Mouse (Mus musculus) erythroblast, embryonic 14.5 days (primary cell): Measurements from ENCODE around the gene Aplf. TPM values are rescaled to one million over a fixed set of nuclear protein-coding genes. Genes with fewer than 3 reads are reported as not detected.

ENCODE experiments used
- H3K27me3 ChIP-seq: 2 replicates; pipeline ENCODE4 v1.6.1; 2012; ENCODE audit warnings: inconsistent platforms; ENCODE audit not compliant: control insufficient read depth
- H3K36me3 ChIP-seq: 2 replicates; pipeline ENCODE4 v1.6.1; 2012; ENCODE audit warnings: mild to moderate bottlenecking, inconsistent platforms; ENCODE audit not compliant: control insufficient read depth
- H3K4me1 ChIP-seq: 2 replicates; pipeline ENCODE4 v1.6.1; 2012; ENCODE audit warnings: inconsistent platforms; ENCODE audit not compliant: control insufficient read depth
- H3K4me3 ChIP-seq: replicated peaks from 2 replicates; pipeline ENCODE3; 2012; ENCODE audit warnings: moderate library complexity, mild to moderate bottlenecking, inconsistent platforms
- H3K9me3 ChIP-seq: 2 replicates; pipeline ENCODE4 v1.6.1; 2012; ENCODE audit warnings: low read length, inconsistent platforms, mixed read lengths; ENCODE audit not compliant: control insufficient read depth
- GATA1 ChIP-seq: IDR thresholded peaks from 2 replicates; pipeline ENCODE4 v1.6.1; 2012; ENCODE audit warnings: low read length, inconsistent platforms, mixed read lengths
- TAL1 ChIP-seq: IDR thresholded peaks from 3 replicates; pipeline ENCODE4 v1.6.1; 2012; ENCODE audit warnings: low read length, inconsistent platforms, mixed read lengths
- polyA plus RNA-seq: library from polyadenylated mRNA; stranded (reverse); fragments of >175 nt; gene quantifications from 2 replicates; pipeline ENCODE4 v1.2.3, GENCODE M21; 2012

Gene Aplf
- polyA plus RNA-seq: 1.7 TPM in 2 replicates

DNA sequence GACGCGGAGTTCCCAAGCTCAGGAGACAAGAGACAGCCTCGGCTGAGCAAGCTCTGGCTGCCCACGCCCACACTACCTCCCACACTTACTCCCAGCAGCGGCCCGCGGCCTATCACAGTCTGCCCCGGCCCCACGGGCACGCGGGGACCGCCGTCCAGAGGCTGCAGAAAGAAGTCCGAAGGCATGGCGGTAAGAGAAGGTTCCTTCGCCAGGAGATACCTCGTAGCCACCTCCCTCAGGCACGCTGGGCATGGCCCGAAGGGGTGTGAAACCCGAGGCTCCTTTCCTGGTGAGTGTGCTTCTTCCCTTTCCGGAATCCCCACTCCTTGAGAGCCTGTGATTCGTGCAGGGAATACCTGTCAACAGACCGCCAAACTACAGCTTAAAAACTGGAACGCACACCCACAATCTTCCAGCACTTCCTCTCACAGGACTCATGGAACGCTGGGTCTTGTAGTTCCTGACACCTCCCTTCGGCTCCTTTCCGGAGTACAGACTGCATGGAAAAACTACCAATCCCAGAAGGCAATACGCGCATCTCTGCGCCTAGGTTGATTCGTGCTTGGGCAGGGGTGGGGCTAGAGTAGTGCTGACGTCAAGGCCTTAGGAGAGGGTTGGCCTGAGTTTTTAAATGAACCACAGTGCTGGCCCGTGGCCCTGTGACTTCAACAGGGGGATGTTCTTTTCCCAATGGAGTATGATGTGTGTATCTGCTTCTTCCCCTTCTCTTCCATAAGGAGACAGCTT lies at the start of gene Aplf:
Aplf (minus strand) TSS at position 423 of the 747 bp plus-strand sequence.
- Histone ChIP-seq H3K9me3 (no peaks in the 10 kb centered on the region), H3K27me3 (no peaks in the 10 kb centered on the region), H3K4me1 (peaks cover 88% of the 10 kb centered on the region), H3K36me3 (peaks cover 14% of the 10 kb centered on the region), H3K4me3 (peak within 1 kb of the TSS; percentile 86)
- TF ChIP-seq GATA1: no peak

DNA sequence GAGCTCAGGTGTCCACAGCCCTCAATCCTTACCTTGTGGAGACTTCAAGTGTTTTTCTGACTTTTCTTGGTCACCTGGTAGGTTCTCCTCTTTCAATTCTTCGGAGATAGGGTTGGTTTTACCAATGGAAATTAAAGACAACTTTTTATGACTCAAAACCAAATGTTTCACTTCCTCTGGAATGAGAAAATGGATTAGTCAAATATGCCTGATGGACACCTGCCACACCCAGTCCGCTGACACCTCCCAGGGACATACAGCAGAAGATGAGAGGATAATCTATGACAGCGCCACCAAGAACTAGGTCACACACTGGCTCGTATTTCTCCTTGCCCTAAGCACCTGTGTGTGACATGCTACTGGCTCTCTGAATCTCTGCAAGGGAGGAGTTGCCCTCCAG lies 42.1 kb upstream of the Aplf start:
- Histone ChIP-seq H3K9me3 (no peaks in the 10 kb centered on the region), H3K36me3 (no peaks in the 10 kb centered on the region), H3K4me3 (no peak overlapping the region), H3K4me1 (peaks cover 2% of the 10 kb centered on the region; the same call in 1 of the 2 replicates), H3K27me3 (peaks cover 38% of the 10 kb centered on the region)
- TF ChIP-seq GATA1: no peak
- TF ChIP-seq TAL1: no peak

GRCm38 (mm10) chr6:87712311-87712710 lies 40.3 kb upstream of the Aplf start:
- TF ChIP-seq GATA1 (no peak), TAL1 (no peak)
- H3K27me3 ChIP-seq: peaks cover 43% of the 10 kb centered on the region
- peaks cover 2% of the 10 kb centered on the region; the same call in 1 of the 2 replicates for H3K4me1 ChIP-seq
- H3K4me3 ChIP-seq: no peak overlapping the region
- H3K36me3 ChIP-seq: no peaks in the 10 kb centered on the region
- no peaks in the 10 kb centered on the region for H3K9me3 ChIP-seq

DNA sequence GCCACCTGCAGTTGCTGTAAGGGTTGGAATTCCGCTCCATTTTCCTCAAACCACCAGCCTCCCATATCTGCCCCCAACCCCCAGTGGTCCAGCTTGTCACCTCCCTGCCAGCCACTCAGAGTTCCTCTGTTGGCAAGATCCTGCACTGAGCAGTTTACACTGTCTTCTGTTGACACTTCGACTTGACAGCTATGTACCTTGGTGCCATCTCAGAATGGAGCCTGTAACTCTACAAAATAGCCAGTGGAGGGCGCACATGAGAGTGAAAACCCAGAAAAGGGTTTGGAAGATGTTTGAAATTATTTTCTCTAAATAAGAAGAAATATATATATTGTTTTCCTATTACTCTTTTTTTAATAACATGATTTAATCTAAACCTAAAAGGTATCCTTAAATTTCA lies 34.3 kb upstream of the Aplf start:
- Histone ChIP-seq H3K4me3 (no peak overlapping the region), H3K9me3 (no peaks in the 10 kb centered on the region), H3K4me1 (no peaks in the 10 kb centered on the region), H3K36me3 (no peaks in the 10 kb centered on the region), H3K27me3 (peaks cover 43% of the 10 kb centered on the region)
- TF ChIP-seq TAL1 (no peak), GATA1 (no peak)

GRCm38 (mm10) chr6:87696544-87696943 lies 24.6 kb upstream of the Aplf start:
- TF ChIP-seq TAL1 (no peak), GATA1 (no peak)
- no peaks in the 10 kb centered on the region for H3K36me3 ChIP-seq

GRCm38 (mm10) chr6:87695947-87696346 lies 24.0 kb upstream of the Aplf start:
- peaks cover 4% of the 10 kb centered on the region for H3K9me3 ChIP-seq
- H3K36me3 ChIP-seq: no peaks in the 10 kb centered on the region
- H3K4me3 ChIP-seq: no peak overlapping the region
- peaks cover 18% of the 10 kb centered on the region for H3K27me3 ChIP-seq
- H3K4me1 ChIP-seq: no peaks in the 10 kb centered on the region
- TF ChIP-seq GATA1 (no peak), TAL1 (no peak)

More at GRCm38 (mm10) chr6:87696544-87696943, 24.6 kb upstream of the Aplf start:
- H3K27me3 ChIP-seq: peaks cover 14% of the 10 kb centered on the region
- H3K4me1 ChIP-seq: no peaks in the 10 kb centered on the region
- H3K4me3 ChIP-seq: no peak overlapping the region
- peaks cover 2% of the 10 kb centered on the region; the same call in 1 of the 2 replicates for H3K9me3 ChIP-seq

- TF ChIP-seq GATA1 (no peak), TAL1 (no peak)
- peaks cover 2% of the 10 kb centered on the region; the same call in 1 of the 2 replicates for H3K9me3 ChIP-seq
- H3K4me3 ChIP-seq: no peak overlapping the region
- H3K36me3 ChIP-seq: no peaks in the 10 kb centered on the region
- peaks cover 24% of the 10 kb centered on the region for H3K4me1 ChIP-seq
- peaks cover 4% of the 10 kb centered on the region; the same call in 1 of the 2 replicates for H3K27me3 ChIP-seq
Measured at GRCm38 (mm10) chr6:87680418-87680817, 8.4 kb upstream of the Aplf start.

DNA sequence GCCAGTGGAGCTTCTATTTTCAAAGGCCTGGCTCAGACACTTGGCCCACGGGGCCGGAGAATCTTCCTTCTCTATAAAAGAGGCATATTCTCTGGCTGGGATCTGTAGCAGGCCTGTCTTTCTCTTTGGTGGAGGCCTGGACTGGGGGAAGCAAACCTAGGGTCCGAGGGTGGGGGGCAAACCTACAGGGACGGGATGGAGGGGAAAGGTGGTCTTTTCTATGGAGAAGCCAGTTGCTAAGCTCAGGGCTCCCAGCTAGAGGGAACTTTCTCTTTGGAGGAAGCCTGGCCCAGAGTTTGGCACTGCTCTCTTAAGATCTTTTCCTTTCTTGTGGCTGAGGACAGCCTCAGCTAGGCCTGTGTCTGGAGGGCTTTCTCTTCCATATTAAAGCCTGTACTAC lies 668 bp upstream of the Aplf start:
- Histone ChIP-seq H3K9me3 (no peaks in the 10 kb centered on the region), H3K27me3 (no peaks in the 10 kb centered on the region), H3K36me3 (peaks cover 7% of the 10 kb centered on the region), H3K4me1 (peaks cover 87% of the 10 kb centered on the region), H3K4me3 (peak overlapping the region; percentile 86)
- TF ChIP-seq GATA1 (no peak), TAL1 (no peak)

DNA sequence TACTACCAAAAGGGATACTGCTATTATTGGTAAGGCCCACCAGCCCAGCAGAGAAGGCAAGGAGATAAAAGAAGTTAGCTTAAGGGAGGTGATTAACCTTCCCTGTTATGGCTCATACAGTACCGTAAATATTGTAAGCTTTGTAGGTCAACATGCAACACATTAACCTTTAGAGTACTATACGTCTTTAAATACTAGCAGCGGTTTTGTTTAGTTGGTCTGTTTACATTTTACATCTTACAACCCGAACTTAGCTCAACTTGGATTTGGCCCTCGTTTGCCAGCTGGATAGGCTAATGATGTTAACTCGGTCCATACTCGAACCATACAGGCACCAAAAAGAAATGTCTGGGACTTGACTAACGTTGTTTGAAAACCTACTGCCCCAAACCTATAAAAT lies 640 bp downstream of the Aplf start:
- no peak for TF ChIP-seq TAL1
- no peak for TF ChIP-seq GATA1
- peak overlapping the region; percentile 86 for H3K4me3 ChIP-seq
- peaks cover 85% of the 10 kb centered on the region for H3K4me1 ChIP-seq
- no peaks in the 10 kb centered on the region for H3K27me3 ChIP-seq
- peaks cover 19% of the 10 kb centered on the region for H3K36me3 ChIP-seq
- no peaks in the 10 kb centered on the region for H3K9me3 ChIP-seq
